Mouse (Mus musculus): ENCODE results near the gene Zmiz1. TPM values are rescaled to one million over a fixed set of nuclear protein-coding genes. Genes with fewer than 3 reads are reported as not detected.

Zmiz1 gene
- polyA plus RNA-seq, 1 experiment, result 45.9 TPM

DNA sequence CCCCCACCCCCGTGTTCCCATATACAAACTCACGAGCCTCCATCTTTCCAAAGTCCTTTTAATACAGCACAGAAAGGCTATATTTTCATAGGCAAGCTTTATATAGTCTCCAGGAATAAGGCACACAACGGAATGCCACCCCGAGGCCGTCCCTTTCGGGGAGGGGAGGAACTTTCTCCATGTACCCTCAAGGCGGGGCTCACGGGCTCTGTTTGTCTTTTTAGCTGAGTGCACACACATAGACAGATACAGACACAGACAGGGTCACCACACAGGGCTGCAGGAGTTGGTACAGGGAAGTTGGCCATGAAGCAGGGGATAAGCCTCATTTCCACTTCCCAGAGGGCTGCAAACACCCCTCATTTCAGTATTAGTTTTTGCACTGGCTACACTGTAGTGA lies 252.6 kb downstream of the Zmiz1 start:
- DNase-seq (ENCODE audit: extremely low spot score in 1 of 2, low spot score in 1 of 2), result no peak

DNA sequence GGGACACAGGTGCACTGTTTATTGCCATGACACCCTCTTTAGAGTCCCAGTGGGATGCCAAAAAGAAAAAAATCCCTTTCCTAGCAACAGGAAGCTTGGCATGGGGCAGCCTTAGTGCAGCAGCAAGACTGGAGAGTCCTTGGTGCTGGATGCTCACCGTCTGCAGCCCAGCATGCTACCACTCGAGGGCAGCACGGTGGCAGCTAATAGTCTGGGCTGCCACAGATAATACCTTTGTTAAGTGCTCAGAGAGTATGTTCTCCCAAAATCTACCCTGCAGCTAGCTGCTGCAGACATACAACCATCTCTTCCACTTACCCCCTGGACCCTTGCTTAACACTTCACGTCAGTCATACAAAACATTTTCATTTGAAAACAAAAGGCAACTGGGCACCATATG lies 254.5 kb downstream of the Zmiz1 start:
- DNase-seq (ENCODE audit: extremely low spot score in 1 of 2, low spot score in 1 of 2), result peak in 1 of 2 experiments; percentile 62

Other genes starting within 250 kb of the Zmiz1 start
- gene Ppif, start 235.0 kb downstream of the Zmiz1 start, polyA plus RNA-seq (2012; rRNA removed), result 48.2 and 56.4 TPM in 2 replicates